Mouse (Mus musculus) G1E-ER4 (cell line): ENCODE data around the gene Gm7861. TPM values are rescaled to one million over a fixed set of nuclear protein-coding genes. Genes with fewer than 3 reads are reported as not detected.
"Not testable (repeated sequence)": the region's sequence is repeated elsewhere in the genome, so short reads cannot be mapped to it uniquely, and the experiment has no call there.

Source experiments
- GATA1 ChIP-seq: IDR thresholded peaks from one replicate; pipeline ENCODE4 v1.8.0; 2012; ENCODE audit warnings: low read length, inconsistent platforms
- polyA plus RNA-seq: library from polyadenylated mRNA; stranded (reverse); fragments of >175 nt; gene quantifications from 2 replicates; pipeline ENCODE4 v1.2.3, GENCODE M21; 2012

Gm7861 gene
- not detected in 2 replicates for polyA plus RNA-seq

DNA sequence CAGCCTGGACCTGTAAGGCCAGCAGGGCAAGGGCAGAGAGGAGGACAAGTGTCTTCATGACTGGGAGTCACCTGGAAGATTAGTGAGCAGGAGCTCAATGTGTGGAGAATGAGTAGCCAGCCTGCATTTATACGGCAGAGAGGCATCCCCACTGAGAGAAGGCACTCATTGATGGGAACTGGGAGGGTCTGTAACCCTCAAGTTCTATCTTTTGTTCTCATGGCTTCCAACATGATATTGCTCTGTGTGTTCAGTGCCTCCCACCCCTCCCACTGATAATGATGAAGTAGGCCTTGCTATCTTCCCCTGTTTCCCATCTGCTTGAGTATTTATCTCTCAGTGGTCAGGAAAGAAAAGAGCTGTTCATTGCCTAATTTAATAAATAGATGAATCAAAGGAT is at the start of gene Gm7861:
Gene Gm7861, minus strand, starts transcription at position 101 of the 400 bp plus-strand sequence.
- TF ChIP-seq GATA1: not testable (repeated sequence)

DNA sequence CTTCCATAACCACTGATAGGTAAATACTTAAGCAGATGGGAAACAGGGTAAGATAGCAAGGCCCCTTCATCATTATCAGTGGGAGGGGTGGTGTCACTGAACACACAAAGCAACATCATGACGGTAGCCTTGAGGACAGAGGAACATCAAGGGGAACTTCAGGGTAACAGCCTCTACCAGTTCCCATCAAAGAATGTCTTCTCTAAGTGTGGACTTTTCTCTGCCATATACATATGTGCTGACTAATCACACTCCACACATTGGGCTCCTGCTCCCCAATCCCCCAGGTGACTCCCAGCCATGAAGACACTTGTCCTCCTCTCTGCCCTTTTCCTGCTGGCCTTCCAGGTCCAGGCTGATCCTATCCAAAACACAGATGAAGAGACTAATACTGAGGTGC is 23.6 kb upstream of the Gm7861 start, which contains the start of gene Defa26:
Gene Defa26, plus strand, starts transcription at position 301 of the 400 bp plus-strand sequence.
- not testable (repeated sequence) for TF ChIP-seq GATA1

DNA sequence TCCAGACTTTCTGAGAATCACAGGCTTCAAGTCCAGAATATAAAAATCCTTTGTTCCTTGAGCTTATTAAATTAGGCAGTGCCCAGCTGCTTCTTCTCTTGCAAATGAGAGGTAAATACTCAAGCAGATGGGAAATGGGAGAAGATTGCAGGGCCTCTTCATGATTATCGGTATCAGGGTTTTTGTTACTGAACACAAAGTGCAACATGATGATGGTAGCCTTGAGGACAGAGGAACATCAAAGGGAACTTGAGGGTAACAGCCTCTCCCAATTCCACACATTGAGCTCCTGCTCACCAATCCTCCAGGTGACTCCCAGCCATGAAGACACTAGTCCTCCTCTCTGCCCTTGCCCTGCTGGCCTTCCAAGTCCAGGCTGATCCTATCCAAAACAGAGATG is 11.6 kb downstream of the Gm7861 start, which contains the start of gene Defa28:
Gene Defa28, plus strand, starts transcription at position 301 of the 400 bp plus-strand sequence.
- TF ChIP-seq GATA1: not testable (repeated sequence)

DNA sequence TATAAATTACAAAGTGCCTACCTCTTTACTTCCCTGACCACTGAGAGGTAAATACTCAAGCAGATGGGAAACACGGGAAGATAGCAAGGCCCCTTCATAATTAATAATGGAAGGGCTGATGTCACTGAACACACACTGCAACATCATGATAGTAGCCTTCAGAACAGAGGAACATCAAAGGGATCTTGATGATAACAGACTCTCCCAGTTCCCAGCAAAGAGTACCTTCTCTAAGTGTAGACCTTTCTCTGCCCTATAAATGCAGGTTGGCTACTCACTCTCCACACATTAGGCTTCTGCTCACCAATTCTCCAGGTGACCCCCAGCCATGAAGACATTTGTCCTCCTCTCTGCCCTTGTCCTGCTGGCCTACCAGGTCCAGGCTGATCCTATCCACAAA is 29.2 kb downstream of the Gm7861 start, which contains the start of gene Defa37:
Gene Defa37, plus strand, starts transcription at position 301 of the 400 bp plus-strand sequence.
- TF ChIP-seq GATA1: not testable (repeated sequence)

Other genes with a start within 250 kb of the Gm7861 start
- gene Defa2, start 216.0 kb downstream of the Gm7861 start, polyA plus RNA-seq: not detected in 2 replicates
- gene Defa33, start 202.7 kb downstream of the Gm7861 start, polyA plus RNA-seq: not detected in 2 replicates
- not detected in 2 replicates for gene Defa36, start 167.1 kb downstream of the Gm7861 start, polyA plus RNA-seq
- gene Gm7849, start 137.9 kb downstream of the Gm7861 start, polyA plus RNA-seq: not detected in 2 replicates
- not detected in 2 replicates for gene Defa20, start 85.2 kb downstream of the Gm7861 start, polyA plus RNA-seq
- gene Defa32, start 65.5 kb downstream of the Gm7861 start, polyA plus RNA-seq: not detected in 2 replicates
- gene Defa37, start 29.1 kb downstream of the Gm7861 start, polyA plus RNA-seq: not detected in 2 replicates
- gene Defa28, start 11.5 kb downstream of the Gm7861 start, polyA plus RNA-seq: not detected in 2 replicates
- gene Defa26, start 23.7 kb upstream of the Gm7861 start, polyA plus RNA-seq: not detected in 2 replicates
- not detected in 2 replicates for gene Defa17, start 61.3 kb upstream of the Gm7861 start, polyA plus RNA-seq
- not detected in 2 replicates for gene Defa34, start 71.3 kb upstream of the Gm7861 start, polyA plus RNA-seq
- not detected in 2 replicates for gene AY761184, start 109.1 kb upstream of the Gm7861 start, polyA plus RNA-seq
- gene Defa24, start 140.0 kb upstream of the Gm7861 start, polyA plus RNA-seq: not detected in 2 replicates
- gene Defb50, start 229.0 kb upstream of the Gm7861 start, polyA plus RNA-seq: not detected in 2 replicates
- gene Defb2, start 245.4 kb upstream of the Gm7861 start, polyA plus RNA-seq: not detected in 2 replicates